Mouse (Mus musculus) lung, adult 2 months (tissue): ENCODE data around the gene Olfr68.

ENCODE experiments used
- CTCF ChIP-seq: fragments of 200-500 bp; IDR thresholded peaks from 2 replicates; pipeline ENCODE4 v1.5.1; 2011; ENCODE audit warnings: mild to moderate bottlenecking, low read length, control low read depth; ENCODE audit not compliant: insufficient read depth
- POLR2A ChIP-seq: fragments of 200-500 bp; IDR thresholded peaks from 2 replicates; pipeline ENCODE4 v1.6.1; 2011; ENCODE audit warnings: low read depth, mild to moderate bottlenecking, control low read depth, low read length, borderline replicate concordance; ENCODE audit errors: extremely low read depth

GRCm38 (mm10) chr7:103825536-103826254 is 46.2 kb upstream of the Olfr68 start:
- TF ChIP-seq CTCF: no peak
- no peak for TF ChIP-seq POLR2A
